Mouse (Mus musculus): ENCODE data around the gene Il1rl2. TPM values are rescaled to one million over a fixed set of nuclear protein-coding genes. Genes with fewer than 3 reads are reported as not detected.
"Not testable (repeated sequence)": the region's sequence is repeated elsewhere in the genome, so short reads cannot be mapped to it uniquely, and the experiment has no call there.

Il1rl2 gene
- polyA plus RNA-seq, 1 experiment: 0.02 TPM

DNA sequence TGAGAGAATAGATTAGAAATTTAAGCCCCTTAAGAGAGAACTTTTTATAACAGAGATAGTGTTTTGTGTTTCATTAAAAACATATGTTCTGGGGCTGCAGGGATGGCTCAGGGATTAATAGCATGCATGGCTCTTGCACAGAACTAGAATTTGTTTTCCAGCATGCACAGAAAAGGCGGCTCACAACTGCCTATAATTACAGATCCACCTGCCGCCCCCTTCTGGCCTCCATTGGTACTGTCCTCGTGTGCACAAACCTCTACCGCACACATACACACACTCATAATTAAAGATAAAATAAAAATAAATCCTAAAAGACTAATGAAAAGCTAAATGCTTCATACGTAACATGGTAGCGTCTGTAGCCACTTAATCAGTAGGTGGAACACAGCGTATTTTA, 30.5 kb upstream of the Il1rl2 start:
- TF ChIP-seq GATA1 (IDR thresholded peaks at IDR 0.05; ENCODE audit: borderline replicate concordance, low read length): no peak
- TF ChIP-seq FLI1 (IDR thresholded peaks at IDR 0.05; ENCODE audit: low read length): no peak
- H3K27me3 ChIP-seq (replicated peaks): no peaks in the 10 kb centered on the region
- H3K4me1 ChIP-seq: no peaks in the 10 kb centered on the region
- H3K9me3 ChIP-seq: no peaks in the 10 kb centered on the region
- H3K36me3 ChIP-seq (replicated peaks; ENCODE audit: low read length): no peaks in the 10 kb centered on the region
- H3K4me3 ChIP-seq (replicated peaks): no peak overlapping the region

GRCm38 (mm10) chr1:40294824-40295223, 29.6 kb upstream of the Il1rl2 start:
- TF ChIP-seq FLI1 (IDR thresholded peaks at IDR 0.05; ENCODE audit: low read length): no peak
- TF ChIP-seq GATA1 (IDR thresholded peaks at IDR 0.05; ENCODE audit: borderline replicate concordance, low read length): no peak
- Histone ChIP-seq H3K4me3 (replicated peaks) (no peak overlapping the region), H3K4me1 (no peaks in the 10 kb centered on the region), H3K27me3 (replicated peaks) (no peaks in the 10 kb centered on the region), H3K36me3 (replicated peaks; ENCODE audit: low read length) (no peaks in the 10 kb centered on the region), H3K9me3 (no peaks in the 10 kb centered on the region)

GRCm38 (mm10) chr1:40298053-40298452, 26.4 kb upstream of the Il1rl2 start:
- Histone ChIP-seq H3K36me3 (replicated peaks; ENCODE audit: low read length) (no peaks in the 10 kb centered on the region), H3K9me3 (no peaks in the 10 kb centered on the region), H3K4me1 (no peaks in the 10 kb centered on the region), H3K27me3 (replicated peaks) (no peaks in the 10 kb centered on the region), H3K4me3 (replicated peaks) (no peak overlapping the region)
- no peak for TF ChIP-seq GATA1 (IDR thresholded peaks at IDR 0.05; ENCODE audit: borderline replicate concordance, low read length)
- TF ChIP-seq FLI1 (IDR thresholded peaks at IDR 0.05; ENCODE audit: low read length): no peak

DNA sequence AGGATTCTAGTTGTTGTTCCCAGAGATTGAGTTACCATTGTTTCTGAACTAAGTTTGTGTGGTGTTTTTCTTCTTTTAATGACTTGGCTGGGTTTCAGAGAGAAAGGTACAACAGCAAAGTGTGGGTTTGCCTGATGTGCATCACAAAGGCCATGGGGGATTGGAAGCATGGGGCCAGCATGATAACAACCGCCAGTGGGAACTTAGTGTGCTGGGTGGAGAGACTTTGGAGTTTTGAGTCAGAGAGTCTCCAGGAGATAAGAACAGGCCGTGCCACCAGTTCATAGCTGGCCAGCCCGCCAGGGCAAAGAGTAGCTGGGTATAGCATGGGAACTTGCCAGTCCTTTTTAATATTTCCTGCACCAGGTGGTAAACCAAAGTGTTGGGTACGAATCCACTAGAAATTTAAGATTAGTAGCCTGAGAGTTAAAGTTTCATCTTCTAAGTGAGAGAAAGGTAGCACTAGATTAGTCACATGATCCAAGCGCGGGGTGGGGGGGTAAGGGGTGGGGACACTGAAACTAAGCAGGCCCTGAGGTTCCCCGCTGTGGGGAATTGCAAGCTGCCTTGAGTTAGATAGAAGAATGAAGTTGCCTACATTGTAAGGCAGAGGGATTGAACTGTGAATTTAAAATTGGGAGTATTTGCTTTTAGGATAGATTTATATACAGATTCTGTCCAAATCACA, 21.1 kb upstream of the Il1rl2 start:
- Histone ChIP-seq H3K4me3 (replicated peaks) (no peak overlapping the region), H3K36me3 (replicated peaks; ENCODE audit: low read length) (no peaks in the 10 kb centered on the region), H3K9me3 (no peaks in the 10 kb centered on the region), H3K4me1 (no peaks in the 10 kb centered on the region), H3K27me3 (replicated peaks) (no peaks in the 10 kb centered on the region)
- no peak for TF ChIP-seq FLI1 (IDR thresholded peaks at IDR 0.05; ENCODE audit: low read length)
- TF ChIP-seq GATA1 (IDR thresholded peaks at IDR 0.05; ENCODE audit: borderline replicate concordance, low read length): no peak

DNA sequence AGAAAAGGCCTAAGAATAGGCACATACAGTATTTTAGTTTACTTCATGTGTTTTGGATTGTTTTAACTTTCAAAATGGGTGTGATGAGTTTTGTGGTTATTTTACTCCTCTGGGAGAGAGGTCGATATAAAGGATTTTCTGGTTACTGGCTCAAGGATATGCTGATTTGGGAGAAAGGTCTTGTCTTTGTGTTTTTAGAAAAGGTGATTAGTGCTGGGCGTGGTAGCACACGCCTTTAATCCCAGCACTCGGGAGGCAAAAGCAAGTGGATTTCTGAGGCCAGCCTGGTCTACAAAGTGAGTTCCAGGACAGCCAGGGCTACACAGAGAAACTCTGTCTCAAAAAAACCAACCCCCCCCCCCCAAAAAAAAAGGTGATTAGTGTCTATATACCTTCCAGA, 20.1 kb upstream of the Il1rl2 start:
- not testable (repeated sequence) for H3K9me3 ChIP-seq; H3K4me3 ChIP-seq (replicated peaks); H3K27me3 ChIP-seq (replicated peaks); H3K4me1 ChIP-seq; H3K36me3 ChIP-seq (replicated peaks; ENCODE audit: low read length)

DNA sequence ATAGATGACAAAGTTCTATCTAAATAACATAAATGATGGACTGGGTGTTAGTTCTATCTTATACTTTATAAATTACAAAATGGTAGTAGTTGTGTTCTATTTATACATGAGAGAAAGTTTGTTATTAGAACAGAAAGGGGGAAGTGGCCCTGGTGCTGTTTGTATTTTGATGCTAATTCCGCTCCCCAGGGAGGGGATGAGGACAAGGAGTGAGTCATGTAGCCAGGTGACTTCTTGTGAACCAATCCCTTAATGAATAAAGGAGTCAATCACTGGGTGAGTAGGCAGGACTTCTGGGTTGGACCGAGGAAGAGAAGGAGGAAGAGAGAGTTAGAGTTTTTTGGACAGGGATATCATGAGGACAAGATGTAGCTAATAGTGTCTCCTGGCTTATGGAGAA, 18.3 kb upstream of the Il1rl2 start:
- Histone ChIP-seq H3K27me3 (replicated peaks) (no peaks in the 10 kb centered on the region), H3K36me3 (replicated peaks; ENCODE audit: low read length) (no peaks in the 10 kb centered on the region), H3K4me3 (replicated peaks) (no peak overlapping the region), H3K9me3 (no peaks in the 10 kb centered on the region), H3K4me1 (no peaks in the 10 kb centered on the region)
- TF ChIP-seq GATA1 (IDR thresholded peaks at IDR 0.05; ENCODE audit: borderline replicate concordance, low read length): no peak
- TF ChIP-seq FLI1 (IDR thresholded peaks at IDR 0.05; ENCODE audit: low read length): no peak

DNA sequence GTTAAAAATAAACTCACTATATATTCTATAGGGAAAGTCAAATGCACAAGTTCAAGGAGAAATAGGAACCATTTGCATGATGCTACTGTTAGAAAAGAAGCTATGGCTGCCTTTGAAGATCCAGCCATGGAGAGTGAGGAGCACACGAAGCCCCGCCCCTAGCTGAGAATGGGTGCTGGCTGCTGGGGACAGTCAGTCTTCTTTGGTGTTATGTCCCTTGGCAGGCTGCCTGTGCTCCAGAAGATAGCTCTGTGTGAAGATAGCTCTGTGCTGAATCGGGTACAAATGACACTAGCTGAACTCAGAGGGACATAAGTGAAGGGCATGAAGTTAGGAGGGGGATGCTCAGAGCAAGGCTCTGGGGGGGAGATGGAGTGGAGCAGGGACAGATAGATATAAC, 13.3 kb upstream of the Il1rl2 start:
- no peak for TF ChIP-seq FLI1 (IDR thresholded peaks at IDR 0.05; ENCODE audit: low read length)
- TF ChIP-seq GATA1 (IDR thresholded peaks at IDR 0.05; ENCODE audit: borderline replicate concordance, low read length): no peak
- H3K27me3 ChIP-seq (replicated peaks): no peaks in the 10 kb centered on the region
- H3K4me1 ChIP-seq: no peaks in the 10 kb centered on the region
- no peaks in the 10 kb centered on the region for H3K36me3 ChIP-seq (replicated peaks; ENCODE audit: low read length)
- no peak overlapping the region for H3K4me3 ChIP-seq (replicated peaks)
- H3K9me3 ChIP-seq: no peaks in the 10 kb centered on the region

- no peaks in the 10 kb centered on the region for H3K4me1 ChIP-seq
- H3K9me3 ChIP-seq: no peaks in the 10 kb centered on the region
- H3K36me3 ChIP-seq (replicated peaks; ENCODE audit: low read length): no peaks in the 10 kb centered on the region
- TF ChIP-seq FLI1 (IDR thresholded peaks at IDR 0.05; ENCODE audit: low read length) (no peak), GATA1 (IDR thresholded peaks at IDR 0.05; ENCODE audit: borderline replicate concordance, low read length) (no peak)
- no peak overlapping the region for H3K4me3 ChIP-seq (replicated peaks)
- no peaks in the 10 kb centered on the region for H3K27me3 ChIP-seq (replicated peaks)
Measured at GRCm38 (mm10) chr1:40311625-40312024, 12.8 kb upstream of the Il1rl2 start.

- no peaks in the 10 kb centered on the region for H3K27me3 ChIP-seq (replicated peaks)
- no peaks in the 10 kb centered on the region for H3K9me3 ChIP-seq
- no peak overlapping the region for H3K4me3 ChIP-seq (replicated peaks)
- no peaks in the 10 kb centered on the region for H3K36me3 ChIP-seq (replicated peaks; ENCODE audit: low read length)
- H3K4me1 ChIP-seq: no peaks in the 10 kb centered on the region
- no peak for TF ChIP-seq FLI1 (IDR thresholded peaks at IDR 0.05; ENCODE audit: low read length)
- no peak for TF ChIP-seq GATA1 (IDR thresholded peaks at IDR 0.05; ENCODE audit: borderline replicate concordance, low read length)
Measured at GRCm38 (mm10) chr1:40314016-40314415, 10.4 kb upstream of the Il1rl2 start.

GRCm38 (mm10) chr1:40317657-40318056, 6.8 kb upstream of the Il1rl2 start:
- Histone ChIP-seq H3K4me3 (replicated peaks) (no peak overlapping the region), H3K36me3 (replicated peaks; ENCODE audit: low read length) (no peaks in the 10 kb centered on the region), H3K27me3 (replicated peaks) (no peaks in the 10 kb centered on the region), H3K9me3 (no peaks in the 10 kb centered on the region), H3K4me1 (no peaks in the 10 kb centered on the region)
- TF ChIP-seq FLI1 (IDR thresholded peaks at IDR 0.05; ENCODE audit: low read length) (no peak), GATA1 (IDR thresholded peaks at IDR 0.05; ENCODE audit: borderline replicate concordance, low read length) (no peak)

- peaks cover 7% of the 10 kb centered on the region for H3K27me3 ChIP-seq (replicated peaks)
- H3K9me3 ChIP-seq: no peaks in the 10 kb centered on the region
- no peak overlapping the region for H3K4me3 ChIP-seq (replicated peaks)
- TF ChIP-seq FLI1 (IDR thresholded peaks at IDR 0.05; ENCODE audit: low read length) (no peak), GATA1 (IDR thresholded peaks at IDR 0.05; ENCODE audit: borderline replicate concordance, low read length) (no peak)
- H3K36me3 ChIP-seq (replicated peaks; ENCODE audit: low read length): no peaks in the 10 kb centered on the region
- peaks cover 8% of the 10 kb centered on the region for H3K4me1 ChIP-seq
Measured at GRCm38 (mm10) chr1:40321824-40322223, 2.6 kb upstream of the Il1rl2 start.
